Mouse (Mus musculus): ENCODE measurements at regions not wholly inside any gene's neighbourhood (a gene's known extent, or its start where the extent isn't known, plus 50 kb on each side); places are given as distances from the start of the nearest gene placed in this dataset.
A peak's percentile ranks its signal among the peaks of the same experiment; 100 is the strongest.

DNA sequence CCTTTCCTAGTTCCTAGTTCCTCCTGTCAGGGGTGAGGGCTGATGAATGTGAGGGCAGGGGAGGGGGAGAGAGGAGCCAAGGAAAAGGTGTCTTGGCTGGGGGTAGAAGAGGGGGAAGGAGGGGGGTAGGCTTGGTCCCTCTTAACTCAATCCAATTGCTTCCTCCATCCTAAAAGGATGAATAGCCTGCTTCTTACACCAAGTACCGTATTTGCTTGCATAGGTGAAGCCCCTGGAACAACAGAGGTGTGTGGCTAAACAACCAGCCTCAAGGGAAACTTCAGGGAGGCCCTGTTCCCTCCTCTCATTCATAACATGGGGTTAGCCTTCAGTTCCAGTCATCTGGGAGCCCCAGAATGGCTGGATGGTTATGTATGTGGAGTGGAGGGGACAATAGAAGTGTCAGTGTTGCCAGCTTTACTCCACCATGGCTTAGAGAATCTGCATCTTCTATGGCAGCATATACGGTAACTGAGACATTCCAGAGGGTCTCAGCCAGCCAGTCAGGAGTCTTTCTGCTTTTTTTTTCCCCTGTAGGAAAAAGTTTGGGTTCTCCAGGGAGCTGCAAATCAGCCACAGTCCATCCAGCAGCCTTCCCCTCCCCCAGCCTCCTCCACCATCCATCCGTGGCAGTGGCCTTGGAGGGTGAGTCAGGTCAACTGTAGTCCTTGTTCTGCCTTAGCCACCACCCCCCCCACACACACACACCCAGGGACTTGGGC, 100.2 kb upstream of the Ccnd2 start:
- DNase-seq (ENCODE audit: low spot score in 2 of 2): no peak

DNA sequence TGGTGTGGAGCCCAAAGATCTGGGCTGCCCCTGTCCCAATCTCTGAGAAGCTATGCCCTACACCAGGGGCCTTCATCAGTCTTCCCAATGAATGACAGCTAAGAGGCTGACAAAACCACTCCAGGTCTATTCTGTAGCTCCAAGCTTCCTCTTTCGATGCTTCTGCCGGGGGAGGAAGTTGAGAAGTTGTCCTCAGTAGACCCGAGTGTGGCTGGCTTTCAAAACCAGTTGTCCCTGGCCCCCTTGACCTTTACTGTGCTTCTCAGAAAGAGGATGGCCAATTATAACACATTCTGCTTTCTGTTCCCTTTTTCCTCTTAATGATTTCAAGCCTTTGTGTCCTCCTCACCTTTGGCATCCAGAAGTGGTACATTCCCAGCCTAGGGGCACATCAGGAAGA, 101.9 kb upstream of the Ccnd2 start:
- no peak for DNase-seq (ENCODE audit: low spot score in 2 of 2)

DNA sequence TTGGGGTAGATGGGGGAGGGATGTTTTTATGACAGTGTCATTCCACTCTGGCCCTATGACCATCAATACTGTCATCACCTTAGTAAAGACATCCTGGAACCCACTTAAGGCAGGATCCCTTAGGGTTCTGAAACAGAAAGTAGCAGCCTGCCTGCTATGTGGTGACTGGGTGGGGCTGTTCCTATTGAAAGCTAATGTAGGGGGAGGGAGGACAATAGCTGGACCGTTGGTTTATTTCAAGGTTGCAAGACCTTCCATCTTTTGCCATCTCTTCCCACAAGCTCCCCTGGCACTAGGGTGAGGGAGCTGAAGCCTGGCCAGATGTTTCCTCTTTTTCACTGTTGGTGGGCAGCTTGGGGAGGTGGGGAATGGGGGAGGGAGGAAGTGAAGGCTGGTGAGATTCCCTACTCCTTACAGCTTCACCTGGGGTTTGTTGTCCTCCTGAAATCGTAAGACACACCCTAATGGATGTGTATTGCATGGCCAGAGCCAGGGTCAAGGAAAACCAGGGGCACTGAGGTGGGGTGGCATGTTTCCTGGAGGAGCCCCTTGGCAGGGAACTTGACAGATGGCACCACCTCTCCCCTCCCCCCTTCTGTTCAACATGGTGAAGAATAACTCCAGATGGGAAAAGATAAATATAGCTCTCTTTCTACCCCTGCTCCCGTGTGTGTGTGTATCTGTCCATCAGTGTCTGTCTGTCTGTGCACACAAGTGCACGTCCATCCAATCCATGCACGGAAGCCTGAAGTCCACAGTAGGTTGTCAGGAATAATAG, 112.1 kb upstream of the Ccnd2 start:
- DNase-seq (ENCODE audit: low spot score in 2 of 2): no peak

DNA sequence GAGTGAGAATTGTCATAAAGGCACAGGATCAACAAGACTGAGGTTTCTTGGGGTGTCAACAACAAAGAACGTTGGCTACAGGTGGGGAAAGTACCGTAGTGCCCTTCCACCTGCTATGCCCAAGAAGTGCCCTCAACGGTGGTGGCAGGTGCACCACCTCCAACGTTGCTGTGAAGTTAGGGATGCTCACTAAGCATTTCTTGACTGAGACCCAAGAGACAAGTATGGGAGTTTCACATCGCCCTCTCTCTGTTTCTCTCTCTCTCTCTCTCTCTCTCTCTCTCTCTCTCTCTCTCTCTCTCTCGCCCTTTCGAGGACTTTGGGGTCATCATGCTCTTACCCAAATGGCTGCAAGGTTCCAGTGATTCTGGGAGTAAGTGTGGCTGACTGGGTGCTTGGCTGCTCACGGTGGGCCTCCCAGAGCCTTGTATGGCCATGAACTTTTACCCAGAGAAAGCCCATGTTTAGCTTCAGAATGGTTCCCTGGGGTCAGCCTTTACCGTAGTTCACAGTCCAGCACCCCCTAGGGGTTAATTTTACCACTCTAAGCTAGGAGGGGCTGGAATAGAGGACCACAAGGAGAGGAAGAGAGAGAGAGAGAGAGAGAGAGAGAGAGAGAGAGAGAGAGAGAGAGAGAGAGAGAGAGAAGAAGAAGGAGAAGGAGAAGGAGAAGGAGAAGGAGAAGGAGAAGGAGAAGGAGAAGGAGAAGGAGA, 113.2 kb upstream of the Ccnd2 start:
- no peak for DNase-seq (ENCODE audit: low spot score in 2 of 2)

DNA sequence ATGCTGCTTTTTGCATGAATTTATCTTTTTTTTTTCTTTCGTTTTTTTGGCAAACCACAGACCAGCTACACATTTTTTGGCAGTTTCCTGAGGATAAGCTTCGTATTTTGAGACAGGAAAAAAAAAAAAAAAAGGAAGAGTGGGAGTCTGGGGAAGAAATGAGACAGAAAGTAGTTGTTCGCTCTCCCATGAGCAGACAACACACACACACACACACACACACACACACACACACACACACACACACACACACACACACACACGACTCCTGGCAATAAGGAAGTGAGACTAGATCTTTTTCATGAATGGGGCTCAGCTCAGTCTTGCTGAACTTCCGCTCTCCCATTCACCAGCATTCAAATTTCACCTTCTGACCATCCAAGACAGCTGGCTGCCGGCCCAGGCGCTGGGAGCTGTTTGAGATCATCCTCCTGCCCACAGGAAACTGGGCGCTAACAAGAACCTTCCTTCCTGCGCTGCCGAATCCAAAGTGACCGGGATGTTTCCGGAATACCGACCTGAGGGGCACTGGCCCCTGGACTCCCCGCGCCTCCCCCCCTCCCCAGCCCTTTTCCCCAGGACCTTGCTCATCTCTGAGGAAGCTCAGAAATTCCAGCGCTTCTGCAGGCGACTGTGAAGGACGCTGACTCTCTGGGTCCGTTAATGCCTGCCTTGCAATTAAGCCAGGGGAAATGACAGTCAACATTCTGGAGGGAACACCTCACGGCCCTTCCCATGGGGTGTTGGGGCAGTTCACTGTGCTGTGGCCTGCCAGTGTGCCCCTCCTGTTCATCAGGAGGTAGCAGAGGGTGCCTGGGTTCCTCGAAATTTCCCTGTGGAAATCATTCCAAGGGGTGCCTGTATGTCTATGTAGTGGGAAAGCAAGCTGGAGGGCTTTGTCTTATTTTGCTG, 114.2 kb upstream of the Ccnd2 start:
- peak; percentile 67 for DNase-seq (ENCODE audit: low spot score in 2 of 2)

DNA sequence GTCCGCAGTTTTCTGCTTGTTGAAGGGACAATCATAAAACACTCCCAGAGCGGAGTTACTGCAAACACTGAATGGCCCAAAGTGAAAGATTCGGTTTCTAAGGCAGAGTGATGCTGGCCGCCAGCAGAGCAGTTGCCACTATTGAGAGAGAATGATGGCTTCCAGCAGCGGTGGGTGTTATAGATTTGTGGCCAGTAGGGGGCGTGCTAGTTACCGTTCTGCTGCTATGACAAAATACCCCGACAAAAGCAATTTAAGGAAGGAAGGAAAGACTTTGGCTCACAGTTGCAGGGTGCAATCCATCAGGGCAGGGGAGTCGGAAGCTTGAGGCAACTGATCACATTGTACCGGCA, 114.8 kb upstream of the Ccnd2 start:
- peak in 1 of 2 experiments; percentile 29 for DNase-seq (ENCODE audit: low spot score in 2 of 2)

DNA sequence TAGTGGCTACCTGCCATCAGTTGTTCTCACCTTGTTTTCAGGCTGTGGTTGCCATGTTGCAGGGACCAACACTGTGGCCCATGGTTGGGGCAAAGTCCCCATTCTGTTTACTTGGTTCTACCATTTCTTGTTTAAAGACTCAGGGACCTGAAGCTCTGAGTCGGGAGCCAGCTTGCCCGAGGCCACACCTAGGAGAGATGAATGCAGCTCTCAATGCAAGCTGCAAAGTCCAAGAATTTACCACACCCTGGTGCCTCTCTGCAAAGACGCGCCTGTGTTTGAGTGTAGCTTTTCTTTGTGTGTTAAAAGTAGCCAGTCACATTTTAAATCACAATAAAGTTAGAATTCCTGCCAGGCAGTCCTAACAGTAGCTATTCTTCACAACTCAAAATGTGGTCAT, 117.0 kb upstream of the Ccnd2 start:
- no peak for DNase-seq (ENCODE audit: low spot score in 2 of 2)

DNA sequence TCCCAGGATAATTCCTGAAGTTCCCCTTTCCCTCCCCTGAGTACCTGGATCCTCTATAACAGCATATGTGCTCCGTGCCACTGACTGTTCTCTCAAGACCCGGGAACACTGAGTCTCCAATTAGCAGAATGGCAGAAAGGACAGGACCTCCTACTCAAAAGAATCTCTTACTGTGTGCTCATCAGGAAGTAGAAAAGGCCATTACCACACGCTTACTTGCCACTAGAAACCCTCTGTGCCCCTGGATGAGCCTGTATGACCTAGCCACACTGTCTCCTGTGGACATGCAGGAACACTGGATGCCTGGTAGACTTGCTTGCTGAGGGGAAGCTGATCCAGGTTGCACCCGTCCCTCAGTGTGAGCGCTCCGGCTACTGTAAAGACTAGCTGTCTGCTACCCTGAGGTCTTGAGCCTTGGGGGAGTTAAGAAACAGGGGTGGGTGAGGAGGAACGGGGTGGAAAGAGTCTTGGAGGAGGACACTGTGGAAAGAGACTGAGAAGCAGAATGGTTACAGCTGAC, 117.6 kb upstream of the Ccnd2 start:
- no peak for DNase-seq (ENCODE audit: low spot score in 2 of 2)

DNA sequence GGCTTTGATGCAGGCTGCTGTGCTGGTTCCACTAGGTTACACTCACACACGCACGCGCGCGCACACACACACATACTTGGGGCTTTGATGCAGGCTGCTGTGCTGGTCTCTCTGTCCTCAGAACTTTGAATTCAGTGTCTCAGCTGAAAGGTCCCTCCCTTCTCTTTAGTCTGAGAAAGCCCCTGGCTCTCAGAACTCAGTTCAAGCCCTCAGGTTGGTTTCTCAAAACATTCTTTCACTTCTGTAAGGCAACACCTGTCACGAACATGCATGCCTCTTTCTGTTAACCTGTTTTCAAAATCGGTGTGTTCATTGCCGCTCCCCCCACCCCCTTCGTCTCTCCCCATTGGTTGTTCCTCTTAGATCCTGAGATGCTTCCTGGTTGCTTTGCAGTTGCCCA, 118.8 kb upstream of the Ccnd2 start:
- no peak for DNase-seq (ENCODE audit: low spot score in 2 of 2)

DNA sequence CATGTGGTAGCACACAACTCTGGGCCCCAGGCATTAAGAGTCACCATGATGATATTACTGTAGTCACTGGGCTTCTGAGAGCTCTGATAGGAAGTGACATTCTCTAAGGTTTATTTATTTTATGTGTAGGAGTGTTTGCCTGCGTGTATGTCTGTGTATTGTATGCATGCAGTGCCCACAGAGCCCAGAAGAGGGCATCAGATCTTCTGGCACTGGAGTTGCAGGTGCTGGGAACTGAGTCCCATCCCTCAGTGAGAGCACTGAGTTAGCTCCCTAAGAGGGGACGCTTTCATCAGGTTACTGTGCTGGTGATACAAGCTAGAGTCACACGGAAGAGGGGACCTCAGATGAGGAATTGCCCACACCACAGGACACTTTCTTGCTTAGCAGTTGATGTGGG, 119.4 kb upstream of the Ccnd2 start:
- no peak for DNase-seq (ENCODE audit: low spot score in 2 of 2)

DNA sequence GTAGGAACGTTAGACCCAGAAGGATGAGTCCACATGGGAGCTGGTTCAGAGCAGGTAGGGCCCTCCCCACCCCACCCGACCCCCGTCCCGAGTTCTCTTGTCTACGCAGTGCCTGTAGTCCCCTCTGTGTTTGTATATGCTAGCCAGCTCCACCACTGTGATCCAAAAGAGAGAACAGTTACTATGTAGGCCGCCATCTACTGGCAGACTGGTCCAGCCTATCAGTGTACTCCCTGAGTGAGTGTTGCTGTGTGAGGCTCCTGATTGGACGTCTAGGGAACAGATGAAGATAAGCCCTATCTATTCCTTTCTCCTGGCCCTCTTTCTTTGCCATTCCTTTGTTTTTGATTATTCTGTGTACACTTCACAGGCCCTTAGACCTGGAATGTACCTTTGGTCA, 120.6 kb upstream of the Ccnd2 start:
- no peak for DNase-seq (ENCODE audit: low spot score in 2 of 2)

DNA sequence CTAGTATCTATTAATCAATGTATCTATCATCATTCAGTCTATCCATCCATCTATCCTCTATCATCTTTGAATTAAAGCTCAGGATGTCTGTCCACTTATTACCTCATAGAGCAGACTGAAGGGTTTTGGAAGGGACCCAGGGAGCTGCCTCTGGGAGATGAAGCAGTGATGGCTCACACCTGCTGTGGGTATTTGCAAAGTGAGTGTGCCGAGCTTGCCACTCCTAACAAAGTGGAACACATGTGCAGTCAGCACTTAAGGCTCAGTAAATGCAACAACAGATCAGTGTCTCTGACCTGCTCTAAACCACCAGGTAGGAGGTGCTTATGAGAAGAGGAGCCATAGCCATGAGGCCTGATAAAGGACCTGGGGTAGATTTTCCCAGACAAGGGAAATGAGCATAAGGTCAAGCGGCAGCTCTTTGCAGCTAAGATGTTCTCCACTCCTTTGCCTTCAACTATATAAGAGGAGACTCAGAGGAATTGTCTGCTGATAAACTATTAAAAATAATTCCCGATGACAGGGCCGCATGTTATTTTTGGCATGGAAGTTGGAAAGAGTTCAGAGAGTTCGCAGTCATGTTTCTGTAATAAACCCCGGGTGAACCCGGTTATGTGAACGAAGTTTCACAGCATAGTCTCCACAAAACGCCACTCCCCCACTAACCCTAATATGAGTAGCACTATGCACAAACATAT, 122.9 kb upstream of the Ccnd2 start:
- DNase-seq (ENCODE audit: low spot score in 2 of 2): no peak

DNA sequence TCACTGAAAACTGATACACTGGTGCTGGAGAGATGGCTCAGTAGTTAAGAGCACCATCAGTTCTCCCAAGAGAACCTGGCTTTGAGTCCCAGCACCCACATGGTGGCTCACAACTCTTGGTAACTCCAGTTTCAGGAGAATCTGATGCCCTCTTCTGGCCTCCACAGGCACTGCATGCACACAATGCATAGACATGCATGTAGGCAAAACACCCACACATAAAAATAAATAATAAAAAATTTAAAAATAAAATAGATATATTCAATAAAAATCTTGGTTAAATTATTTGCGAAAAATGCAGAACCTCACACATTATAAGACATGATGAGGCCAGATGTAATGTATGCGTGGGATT, 123.4 kb upstream of the Ccnd2 start:
- DNase-seq (ENCODE audit: low spot score in 2 of 2): no peak

DNA sequence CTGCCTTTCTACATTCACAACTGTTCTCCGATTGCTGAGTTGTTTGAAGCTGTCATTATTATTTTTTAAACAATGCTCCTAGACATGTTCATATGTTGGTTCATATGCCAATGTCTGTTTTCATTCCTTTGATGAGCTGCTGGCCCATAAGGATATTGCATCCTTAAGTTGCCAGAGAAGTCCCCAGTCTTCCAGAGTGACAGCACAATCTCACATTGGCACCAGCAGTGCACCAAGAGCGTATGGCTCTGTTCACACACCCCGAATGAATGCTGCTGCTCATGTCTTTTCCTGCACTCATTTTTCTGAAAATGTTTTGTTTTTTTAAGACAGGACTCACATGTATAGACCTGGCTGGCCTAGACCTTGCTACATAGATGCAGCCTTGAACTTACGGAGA, 124.4 kb upstream of the Ccnd2 start:
- DNase-seq (ENCODE audit: low spot score in 2 of 2): no peak

DNA sequence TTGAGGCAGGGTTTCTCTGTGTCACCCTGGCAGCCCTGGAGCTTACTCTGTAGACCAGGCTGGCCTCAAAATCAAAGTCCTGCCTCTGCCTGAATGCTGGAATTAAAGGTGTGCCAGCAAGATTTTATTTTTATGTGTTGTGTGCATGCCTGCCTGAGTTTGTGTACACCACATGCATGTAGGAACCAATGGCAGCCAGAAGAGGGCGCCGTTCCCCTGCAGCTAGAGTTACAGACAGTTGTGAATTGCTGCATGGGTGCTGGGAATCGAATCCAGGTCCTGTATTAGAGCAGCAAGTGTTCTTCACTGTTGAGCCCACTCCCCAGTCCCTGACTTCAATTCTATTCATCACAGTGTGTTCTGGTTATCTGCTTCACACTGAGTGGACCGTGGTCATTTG, 126.4 kb upstream of the Ccnd2 start:
- no peak for DNase-seq (ENCODE audit: low spot score in 2 of 2)

DNA sequence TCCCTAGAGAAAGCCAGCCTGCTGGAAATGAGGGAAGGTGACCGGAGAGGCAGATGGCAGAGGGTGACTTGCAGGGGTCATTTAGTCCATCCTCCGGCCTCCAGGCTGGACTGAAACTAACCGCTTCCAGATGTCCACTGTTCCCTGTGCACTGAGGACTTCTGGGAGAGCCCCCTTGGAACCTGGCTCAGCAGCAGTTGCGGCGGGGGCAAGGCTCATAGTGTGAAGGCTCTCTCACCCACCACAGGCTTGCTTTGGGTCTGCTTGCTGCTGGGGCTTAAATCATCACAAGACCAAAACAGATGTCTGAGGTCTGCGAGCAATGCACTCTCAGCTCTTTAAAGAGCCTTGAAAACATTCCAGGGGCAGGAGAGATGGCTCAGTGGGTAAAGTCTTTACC, 132.2 kb upstream of the Ccnd2 start:
- DNase-seq (ENCODE audit: low spot score in 2 of 2): no peak

DNA sequence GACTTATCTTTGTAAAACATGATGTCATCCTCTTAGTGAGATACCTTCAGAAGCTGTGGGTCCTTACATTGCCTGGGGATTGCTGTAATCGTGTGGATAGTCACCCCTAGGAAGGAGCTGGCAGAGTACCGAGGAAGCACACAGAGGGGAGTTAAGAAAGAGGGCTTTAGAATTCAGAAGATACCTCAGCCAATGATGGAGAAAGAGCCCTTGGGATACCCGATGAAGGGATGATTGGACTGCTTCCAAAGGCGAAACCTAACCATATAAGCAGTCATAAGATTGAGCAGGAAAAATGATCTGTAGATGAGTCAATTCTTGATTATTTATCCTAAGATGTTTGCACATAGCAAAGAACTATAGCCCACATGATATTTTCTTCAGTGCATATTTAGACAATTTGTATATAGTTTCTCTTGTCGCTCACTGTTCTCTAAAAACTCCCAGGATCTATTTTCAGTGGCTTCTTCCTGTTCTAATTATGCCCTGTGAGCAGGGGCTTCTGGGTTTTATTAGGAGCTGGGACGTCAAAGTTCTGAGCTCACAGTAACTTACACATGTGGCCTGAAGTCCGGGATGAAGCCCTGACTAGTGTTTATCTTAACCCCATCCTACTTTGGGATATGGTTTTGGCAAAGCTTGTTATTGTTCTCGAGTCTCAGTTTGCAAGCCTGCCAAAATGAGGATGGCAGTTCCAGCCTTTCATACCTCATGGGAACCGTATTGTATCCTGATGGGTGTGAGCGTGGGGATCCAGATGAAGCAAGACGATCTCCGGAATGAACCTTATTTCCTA, 134.9 kb upstream of the Ccnd2 start:
- DNase-seq (ENCODE audit: low spot score in 2 of 2): no peak

DNA sequence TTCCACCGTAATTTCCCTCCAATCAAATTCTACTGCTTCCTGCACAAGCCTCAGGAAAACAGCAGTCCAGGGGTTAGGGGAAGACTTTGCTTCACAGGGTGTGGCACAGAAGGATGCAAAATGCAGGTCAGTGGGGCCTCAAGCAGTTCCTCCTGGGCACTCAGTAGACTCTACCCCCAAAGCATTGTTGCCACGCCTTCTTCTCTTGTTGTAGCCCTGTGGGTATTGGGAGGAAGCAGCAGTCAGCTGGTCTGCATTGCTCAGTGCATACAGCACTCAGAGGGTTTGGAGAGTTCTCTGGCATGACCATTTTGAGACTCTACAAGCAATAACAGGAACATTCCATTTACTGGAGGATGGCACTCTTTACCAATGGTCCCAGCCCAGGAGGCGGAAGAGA, 137.0 kb upstream of the Ccnd2 start:
- DNase-seq (ENCODE audit: low spot score in 2 of 2): no peak

DNA sequence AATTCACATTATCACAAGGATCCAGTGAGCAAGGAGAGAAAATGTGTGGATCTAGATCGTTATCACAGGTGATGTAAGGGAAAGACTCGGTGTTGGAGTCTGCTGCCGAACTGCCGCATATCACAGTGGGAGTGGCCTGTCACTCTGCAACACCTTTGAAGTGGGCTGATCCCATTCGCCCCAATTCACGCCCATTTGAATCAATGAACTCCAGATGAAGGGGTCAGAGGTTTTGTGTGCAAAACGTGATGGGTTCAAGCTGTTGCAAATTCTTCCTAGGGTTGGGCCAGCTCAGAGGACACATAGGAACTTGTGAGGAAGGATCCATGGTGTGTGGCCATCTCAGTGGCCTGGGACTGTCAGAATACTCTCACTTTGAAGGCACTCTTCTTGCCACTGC, 139.9 kb upstream of the Ccnd2 start:
- no peak for DNase-seq (ENCODE audit: low spot score in 2 of 2)

DNA sequence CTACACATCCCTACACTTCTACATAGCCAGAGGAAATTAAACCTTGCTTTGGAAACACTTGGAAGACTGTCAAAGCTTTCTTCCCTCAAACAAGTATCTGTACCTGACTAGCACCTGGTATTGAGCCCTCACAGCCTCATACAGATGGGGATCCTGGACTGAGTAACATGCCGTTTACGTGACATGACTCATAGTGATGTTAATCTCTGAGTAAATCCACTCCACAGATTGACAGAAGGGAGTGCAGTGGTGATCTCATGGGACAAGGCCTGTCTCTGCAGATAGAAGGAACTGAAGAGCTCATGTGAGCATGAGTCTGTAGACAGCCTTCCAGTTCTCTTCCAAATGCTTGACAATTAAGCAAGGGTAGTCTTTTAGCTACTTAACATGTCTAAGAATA, 141.8 kb upstream of the Ccnd2 start:
- no peak for DNase-seq (ENCODE audit: low spot score in 2 of 2)

Data from frontal cortex, postnatal 10 days (tissue).